Mouse (Mus musculus): ENCODE data around the gene Katnal1. TPM values are rescaled to one million over a fixed set of nuclear protein-coding genes. Genes with fewer than 3 reads are reported as not detected.

The Katnal1 gene
- total RNA-seq (2021): 7.4 and 8.1 TPM in 2 replicates
- long read RNA-seq, full-length matches to known transcripts: 2 of 5 reads
- long read RNA-seq, partial matches to known transcripts: 2 of 5 reads
- long read RNA-seq, other reads (novel, unspliced or antisense): 1 of 5 reads

- no peak for DNase-seq
Observed at GRCm38 (mm10) chr5:148929116-148929449, at the start of gene Katnal1. TSS of gene Katnal1 (minus strand) at chr5:148929320.

DNA sequence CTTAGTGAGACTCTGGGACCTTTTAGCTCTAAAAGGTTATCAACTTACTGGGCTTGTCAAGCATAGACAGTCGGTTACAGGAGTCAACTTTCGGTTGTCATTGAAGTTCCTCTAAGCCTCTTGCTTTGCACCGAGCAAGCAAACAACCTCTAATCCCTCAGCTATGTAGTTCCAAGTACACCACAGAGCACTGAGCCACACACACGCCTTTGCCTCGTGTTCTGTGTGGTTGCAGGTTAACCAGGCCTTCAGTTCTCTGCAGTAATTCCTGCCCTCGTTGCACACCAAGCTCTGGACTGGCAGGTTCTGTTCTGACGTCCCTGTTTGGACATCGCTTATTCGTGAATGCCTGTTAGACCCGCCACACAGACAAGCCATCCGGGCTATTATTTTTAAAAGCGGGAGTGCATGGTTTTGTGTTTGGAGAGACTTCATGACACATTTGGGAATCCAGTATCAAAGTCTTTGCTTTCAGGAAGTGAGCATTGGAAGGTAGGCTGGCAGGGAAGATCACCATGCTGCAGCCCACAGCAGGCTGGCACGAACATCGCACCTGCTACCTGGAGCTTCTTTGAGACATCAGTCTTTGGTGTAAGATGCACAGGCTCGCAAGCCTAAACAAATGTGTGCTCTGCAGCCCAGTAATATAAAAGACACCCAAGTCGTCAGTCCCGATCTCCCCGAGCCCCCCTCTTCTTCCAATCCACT lies 49.5 kb upstream of the Katnal1 start:
- no peak for DNase-seq

DNA sequence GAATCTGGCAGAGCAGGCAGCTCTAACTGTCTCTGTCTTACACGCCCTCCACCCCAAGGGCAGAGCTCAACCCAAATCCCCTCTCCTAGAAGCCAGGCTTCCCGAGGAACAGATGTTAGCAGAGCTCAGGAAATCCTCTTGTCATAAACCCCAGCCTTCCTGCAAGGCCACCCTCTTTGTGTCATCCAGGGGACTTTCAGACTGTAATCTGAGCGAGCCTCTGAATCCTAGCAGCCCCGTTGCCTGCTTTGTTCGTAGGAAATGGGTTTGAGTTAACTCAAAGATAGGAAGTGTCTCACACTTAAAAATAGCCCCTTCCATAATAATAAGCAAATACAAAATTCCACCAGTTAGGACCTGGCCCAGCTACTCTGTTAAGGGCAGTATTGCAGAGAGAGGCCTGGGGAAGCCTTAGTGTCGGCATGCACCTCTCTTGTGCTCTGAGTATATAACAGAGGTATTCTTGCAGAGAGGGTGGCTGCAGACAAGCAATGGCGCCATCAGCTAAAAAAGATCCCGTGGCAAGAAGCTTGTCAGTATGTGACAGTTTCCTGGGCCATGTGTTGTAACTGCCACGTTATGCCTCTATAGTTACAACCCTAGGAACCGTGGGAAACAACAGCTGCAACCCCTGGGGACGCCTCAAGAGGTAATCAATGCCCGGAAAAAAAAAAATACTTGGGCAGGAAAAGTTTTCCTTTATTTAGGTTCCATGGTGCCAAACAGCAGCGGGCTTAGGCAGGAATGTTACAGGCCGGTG lies 48.8 kb upstream of the Katnal1 start:
- DNase-seq: no peak

DNA sequence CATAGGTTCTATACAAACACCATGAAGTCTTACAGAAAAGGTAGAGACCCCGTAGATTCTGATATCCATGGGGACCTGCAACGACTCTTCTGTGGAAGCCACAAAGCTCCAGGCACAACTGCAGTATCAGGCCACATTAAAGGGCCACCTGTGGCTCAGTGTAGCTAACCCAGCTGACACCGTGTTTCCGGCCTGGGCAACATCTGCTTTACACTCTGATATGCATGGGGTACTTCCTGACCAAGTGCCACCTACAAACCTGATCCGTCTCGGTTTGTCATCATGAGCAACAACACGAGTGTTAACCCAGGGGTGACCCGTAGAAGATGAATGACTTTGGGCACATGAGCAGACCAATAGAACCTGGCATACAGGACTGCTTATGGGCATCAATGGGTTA lies 47.8 kb upstream of the Katnal1 start:
- DNase-seq: no peak

DNA sequence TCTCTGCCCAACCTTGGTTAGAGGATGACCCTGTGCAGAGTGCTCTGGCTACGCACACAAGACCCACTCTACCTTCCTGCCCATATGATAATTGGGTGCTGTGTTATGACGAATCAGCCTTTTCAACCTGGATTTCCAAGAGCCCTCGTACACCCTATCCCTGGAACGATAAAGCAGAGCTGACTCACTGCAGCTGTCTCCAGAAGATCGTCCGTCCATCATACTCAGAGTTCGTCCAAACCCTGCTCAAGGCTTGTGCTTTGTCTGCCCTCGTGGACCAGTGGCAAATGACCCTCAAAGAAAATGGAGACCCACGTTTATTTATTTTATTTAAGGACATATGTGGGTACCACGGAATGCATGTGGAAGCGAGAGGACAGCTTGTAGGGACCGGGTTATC lies 45.9 kb upstream of the Katnal1 start:
- DNase-seq: no peak

DNA sequence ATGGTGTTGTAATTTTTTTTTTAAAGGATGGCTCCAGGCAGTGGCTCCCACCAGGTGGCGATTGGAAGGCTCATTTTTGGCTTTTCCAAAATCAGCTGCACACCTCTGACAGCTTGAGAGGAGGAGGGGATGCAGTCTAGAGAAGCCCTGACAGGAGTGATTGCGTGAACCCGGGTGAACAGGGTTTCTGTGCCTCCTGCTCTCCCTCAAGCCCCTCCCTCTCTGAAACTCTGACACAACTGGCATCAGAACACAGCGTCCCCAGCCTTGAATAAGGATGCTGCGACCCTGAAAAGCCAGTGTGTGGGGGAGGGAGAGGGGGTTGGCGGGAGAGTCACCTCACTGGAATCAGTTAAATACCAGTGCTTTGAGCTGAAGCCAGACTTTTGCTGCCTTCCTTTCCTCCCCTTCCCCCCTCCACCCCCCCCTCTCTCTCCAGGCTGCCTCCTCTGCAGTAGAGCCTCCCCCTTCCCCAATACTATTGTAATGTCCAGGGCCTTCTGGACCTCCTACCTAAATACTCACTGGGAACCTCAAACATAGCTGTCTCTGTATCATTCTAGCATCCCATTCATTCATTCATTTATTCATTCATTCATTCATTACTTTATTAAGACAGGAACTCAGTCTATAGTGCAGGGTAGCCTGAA lies 44.0 kb upstream of the Katnal1 start:
- peak; percentile 76 for DNase-seq

DNA sequence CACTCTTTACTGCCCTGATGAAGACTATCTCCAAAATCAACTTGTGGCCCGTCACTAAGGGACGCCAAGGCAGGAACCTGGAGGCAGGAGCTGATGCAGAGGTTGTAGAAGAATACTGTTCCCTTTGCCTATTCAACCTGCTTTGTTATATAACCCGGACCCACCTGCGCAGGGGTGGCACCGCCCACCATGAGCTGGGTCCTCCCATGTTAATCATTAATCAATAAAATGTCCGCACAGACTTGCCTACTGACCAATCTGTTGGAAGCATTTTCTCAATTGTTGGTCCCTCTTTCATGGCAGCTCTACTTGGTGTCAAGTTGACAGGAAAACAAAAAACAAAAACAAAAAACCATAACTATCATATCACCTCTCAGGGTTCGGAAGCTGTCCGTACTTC lies 43.0 kb upstream of the Katnal1 start:
- no peak for DNase-seq

- peak; percentile 36 for DNase-seq
Observed at GRCm38 (mm10) chr5:148969648-148970047, 40.5 kb upstream of the Katnal1 start.

- no peak for DNase-seq
Observed at GRCm38 (mm10) chr5:148968958-148969576, 39.9 kb upstream of the Katnal1 start.

GRCm38 (mm10) chr5:148968179-148968578 lies 39.1 kb upstream of the Katnal1 start:
- no peak for DNase-seq

GRCm38 (mm10) chr5:148966395-148966794 lies 37.3 kb upstream of the Katnal1 start:
- no peak for DNase-seq

- peak; percentile 68 for DNase-seq
Observed at GRCm38 (mm10) chr5:148965691-148966333, 36.7 kb upstream of the Katnal1 start.

GRCm38 (mm10) chr5:148965089-148965591 lies 36.0 kb upstream of the Katnal1 start:
- DNase-seq: peak; percentile 10

DNA sequence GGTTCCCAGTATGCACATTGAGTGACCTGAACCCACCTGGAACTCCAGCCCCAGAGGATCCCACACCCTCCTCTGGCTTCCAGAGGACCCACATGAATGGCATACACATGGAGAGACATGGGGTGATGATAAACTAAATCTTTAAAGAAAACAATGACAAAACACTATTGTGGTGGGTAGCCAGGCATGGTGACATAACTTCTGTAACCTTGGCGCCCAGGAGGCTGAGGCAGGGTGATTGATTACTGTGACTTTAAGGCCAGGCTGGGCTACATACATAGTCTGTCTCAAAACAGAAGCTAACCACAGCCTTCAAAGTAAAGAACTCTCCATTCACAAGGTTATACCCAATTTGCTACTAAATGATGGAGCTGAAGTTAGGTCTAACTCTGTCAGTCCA lies 35.1 kb upstream of the Katnal1 start:
- DNase-seq: peak; percentile 18

DNA sequence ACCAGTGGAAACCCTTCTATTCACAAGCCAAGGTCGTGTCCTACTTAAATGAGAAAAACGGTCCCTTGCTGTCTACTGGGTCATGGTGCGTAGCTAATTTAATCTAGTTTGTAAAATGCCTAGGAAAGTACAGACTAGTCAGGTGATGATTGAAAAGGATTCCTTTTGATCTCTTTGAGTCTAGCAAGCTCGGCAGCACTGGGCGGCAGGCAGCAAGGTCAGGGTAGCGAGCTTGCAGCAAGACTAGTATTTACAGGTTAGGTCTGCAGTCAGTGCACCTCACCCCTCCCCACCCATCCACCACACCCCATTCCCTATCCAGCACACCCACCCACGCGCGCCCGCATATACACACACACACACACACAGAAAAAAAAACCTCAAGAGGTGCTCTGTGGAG lies 31.1 kb upstream of the Katnal1 start:
- DNase-seq: peak; percentile 30

GRCm38 (mm10) chr5:148959068-148959990 lies 30.2 kb upstream of the Katnal1 start:
- peak; percentile 83 for DNase-seq

DNA sequence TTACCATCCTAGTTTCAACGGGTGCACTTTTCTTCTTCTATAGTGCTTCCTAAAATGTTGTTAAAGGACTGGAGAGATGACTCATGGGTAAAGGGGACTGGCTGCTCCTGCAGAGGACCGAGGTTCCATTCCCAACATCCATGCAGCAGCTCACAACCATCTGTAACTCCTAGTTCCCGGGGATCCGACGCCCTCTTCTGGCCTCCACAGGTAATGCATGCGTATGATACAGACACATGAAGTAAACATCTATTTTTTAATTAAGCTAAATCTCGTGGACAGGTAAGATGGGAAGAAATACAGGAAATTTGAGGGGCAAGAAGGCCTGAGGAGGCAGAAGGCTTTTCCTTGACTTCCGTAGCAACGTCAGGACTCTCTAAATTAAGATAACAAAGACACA lies 29.2 kb upstream of the Katnal1 start:
- DNase-seq: peak; percentile 15

- DNase-seq: no peak
Observed at GRCm38 (mm10) chr5:148956898-148957535, 27.9 kb upstream of the Katnal1 start.

- no peak for DNase-seq
Observed at GRCm38 (mm10) chr5:148956091-148956490, 27.0 kb upstream of the Katnal1 start.

DNA sequence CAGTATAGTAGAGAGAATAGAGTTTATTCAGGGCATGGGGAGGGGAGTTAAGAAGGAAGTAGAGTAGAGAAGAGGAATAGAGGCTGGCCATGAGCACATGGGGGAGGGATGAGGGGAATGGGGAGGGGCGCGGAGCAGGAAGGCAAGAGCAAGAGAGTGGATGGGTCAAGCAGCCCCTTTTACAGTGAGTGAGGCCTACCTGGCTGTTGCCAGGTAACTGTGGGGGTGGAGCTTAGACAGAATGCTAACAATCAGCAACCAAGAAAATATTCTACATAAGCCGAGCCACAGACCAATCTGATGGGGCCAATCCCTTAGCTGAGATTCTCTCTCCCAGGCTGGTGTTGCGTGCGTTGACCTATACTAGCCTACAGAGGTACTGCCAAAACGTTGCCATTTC lies 26.5 kb upstream of the Katnal1 start:
- DNase-seq: no peak
